Mouse (Mus musculus) heart, postnatal 10 days (tissue): ENCODE results near the gene Vps35l. TPM values are rescaled to one million over a fixed set of nuclear protein-coding genes. Genes with fewer than 3 reads are reported as not detected.

Experiments
- DNase-seq, 2 experiments: peaks; one replicate each; pipeline ENCODE4 v3.0.0; 2021
- intact Hi-C: fragments of 180-260 bp; cut with DNase I; formaldehyde crosslinking; loops from one replicate; pipeline ENCODE4 v1.15.1; 2025
- total RNA-seq, 2 experiments: library from RNA; stranded (reverse); gene quantifications; 2 replicates each; pipeline ENCODE4 v1.2.3; 2021

Gene Vps35l
- total RNA-seq, 2 experiments from 2014 or later = 29.6 to 33.3 TPM

GRCm38 (mm10) chr7:118731781-118732180, 8.2 kb upstream of the Vps35l start:
- DNase-seq = no peak
- intact Hi-C loops = no loop called here

GRCm38 (mm10) chr7:118733225-118733624, 6.8 kb upstream of the Vps35l start:
- intact Hi-C loops = no loop called here

GRCm38 (mm10) chr7:118738730-118739129, 1.3 kb upstream of the Vps35l start:
- intact Hi-C loops = loop anchor here (1.0 kb wide), 1 partner anchor 258 kb away; no protein-coding TSS in a partner anchor
- no peak for DNase-seq

More at GRCm38 (mm10) chr7:118733225-118733624, 6.8 kb upstream of the Vps35l start:
- DNase-seq = no peak

GRCm38 (mm10) chr7:118740532-118741338, 709 bp downstream of the Vps35l start:
- DNase-seq = peak; percentile 97 to 99
- intact Hi-C loops = no loop called here

GRCm38 (mm10) chr7:118742278-118742677, 2.3 kb downstream of the Vps35l start:
- intact Hi-C loops = no loop called here

GRCm38 (mm10) chr7:118744766-118745165, 4.7 kb downstream of the Vps35l start:
- intact Hi-C loops = no loop called here

More at GRCm38 (mm10) chr7:118742278-118742677, 2.3 kb downstream of the Vps35l start:
- no peak for DNase-seq

GRCm38 (mm10) chr7:118747891-118748672, 8.1 kb downstream of the Vps35l start:
- intact Hi-C loops = no loop called here
- DNase-seq = no peak

More at GRCm38 (mm10) chr7:118744766-118745165, 4.7 kb downstream of the Vps35l start:
- no peak for DNase-seq

GRCm38 (mm10) chr7:118749706-118750105, 9.7 kb downstream of the Vps35l start:
- DNase-seq = no peak
- intact Hi-C loops = no loop called here

- no peak for DNase-seq
- intact Hi-C loops = no loop called here
Measured at GRCm38 (mm10) chr7:118751625-118752024, 11.6 kb downstream of the Vps35l start.

- no peak for DNase-seq
- intact Hi-C loops = no loop called here
Measured at GRCm38 (mm10) chr7:118755756-118756155, 15.7 kb downstream of the Vps35l start.

GRCm38 (mm10) chr7:118756490-118757265, 16.7 kb downstream of the Vps35l start:
- intact Hi-C loops = no loop called here
- DNase-seq = no peak

- DNase-seq = peak; percentile 16 to 18
- intact Hi-C loops = no loop called here
Measured at GRCm38 (mm10) chr7:118758369-118758768, 18.3 kb downstream of the Vps35l start.

GRCm38 (mm10) chr7:118759372-118759771, 19.3 kb downstream of the Vps35l start:
- intact Hi-C loops = no loop called here
- DNase-seq = no peak

- intact Hi-C loops = loop anchor here (10.0 kb wide), 1 partner anchor 751 kb away; the partner anchor contains the start of gene Acsm5
- no peak for DNase-seq
Measured at GRCm38 (mm10) chr7:118763939-118764338, 23.9 kb downstream of the Vps35l start.

GRCm38 (mm10) chr7:118764725-118765124, 24.7 kb downstream of the Vps35l start:
- intact Hi-C loops = loop anchor here (5.0 to 10.0 kb wide), 3 partner anchors 88 to 750 kb away; partner anchors contain the start of gene Acsm5
- no peak for DNase-seq

GRCm38 (mm10) chr7:118765604-118766003, 25.6 kb downstream of the Vps35l start:
- intact Hi-C loops = loop anchor here (1.0 to 10.0 kb wide), 4 partner anchors 87 to 749 kb away; partner anchors contain the start of gene Acsm5

GRCm38 (mm10) chr7:118766119-118766833, 26.2 kb downstream of the Vps35l start:
- intact Hi-C loops = loop anchor here (1.0 to 10.0 kb wide), 4 partner anchors 86 to 749 kb away; partner anchors contain the start of gene Acsm5
- DNase-seq = peak; percentile 57 to 79

More at GRCm38 (mm10) chr7:118765604-118766003, 25.6 kb downstream of the Vps35l start:
- no peak for DNase-seq

- DNase-seq = no peak
- intact Hi-C loops = loop anchor here (1.0 to 10.0 kb wide), 4 partner anchors 85 to 748 kb away; partner anchors contain the start of gene Acsm5
Measured at GRCm38 (mm10) chr7:118766834-118767224, 26.8 kb downstream of the Vps35l start.

- intact Hi-C loops = loop anchor here (5.0 to 10.0 kb wide), 3 partner anchors 83 to 746 kb away; partner anchors contain the start of gene Acsm5
- peak; percentile 18 to 40 for DNase-seq
Measured at GRCm38 (mm10) chr7:118769208-118769607, 29.2 kb downstream of the Vps35l start.
